Mouse (Mus musculus) cortical plate, adult 2 months (tissue): Measurements from ENCODE around the gene Rtp4.

Experiments used
- CTCF ChIP-seq: fragments of 200-500 bp; IDR thresholded peaks from 2 replicates; pipeline ENCODE4 v1.5.1; 2011; ENCODE audit warnings: mild to moderate bottlenecking, control low read depth, low read length; ENCODE audit not compliant: insufficient read depth; ENCODE audit errors: extremely low read depth
- POLR2A ChIP-seq: fragments of 200-500 bp; IDR thresholded peaks from 2 replicates; pipeline ENCODE4 v1.6.1; 2011; ENCODE audit warnings: mild to moderate bottlenecking, low read length, control low read depth; ENCODE audit not compliant: insufficient read depth; ENCODE audit errors: extremely low read depth

DNA sequence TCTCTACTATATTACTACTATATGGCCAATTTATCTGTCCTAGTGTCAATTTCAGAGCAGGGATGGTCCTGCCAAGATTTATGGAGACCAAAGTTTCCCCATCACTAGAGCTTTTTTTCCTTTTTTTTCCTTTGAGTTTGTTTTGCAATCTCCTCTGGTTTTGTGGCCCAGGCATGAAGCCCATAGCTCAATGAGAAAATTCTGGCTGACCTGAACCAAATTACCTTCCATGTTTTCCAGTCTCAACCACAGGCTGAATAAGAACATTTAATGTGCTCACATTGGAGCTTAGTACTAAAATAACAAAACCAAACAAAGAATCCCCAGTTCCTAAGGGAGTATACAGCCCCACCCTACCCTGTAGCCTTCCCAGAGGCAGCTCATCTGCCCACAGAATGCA, 43.5 kb upstream of the Rtp4 start:
- TF ChIP-seq CTCF: no peak
- no peak for TF ChIP-seq POLR2A
